Mouse (Mus musculus) intestine, embryonic 14.5 days (tissue): Measurements from ENCODE around the gene Gps2. TPM values are rescaled to one million over a fixed set of nuclear protein-coding genes. Genes with fewer than 3 reads are reported as not detected.
"Not testable (repeated sequence)": the region's sequence is repeated elsewhere in the genome, so short reads cannot be mapped to it uniquely, and the experiment has no call there.

Source experiments
- ATAC-seq: fragments of 200-750 bp; cut with Nextera tagmentation; replicated peaks from 2 replicates; pipeline ENCODE4 v1.8.0; 2017; ENCODE audit warnings: low read depth, moderate number of reproducible peaks, moderate TSS enrichment, moderate library complexity; ENCODE audit not compliant: low FRiP score, low TSS enrichment
- DNase-seq: peaks from one replicate; pipeline ENCODE4 v3.0.0-alpha.2; 2018; ENCODE audit warnings: low spot score
- H3K27ac ChIP-seq: fragments of 300-500 bp; sonication (generic); 2 replicates; pipeline ENCODE4 v1.5.1; 2014; ENCODE audit warnings: low read depth, mild to moderate bottlenecking, control low read depth
- H3K27me3 ChIP-seq: fragments of 300-500 bp; sonication (generic); replicated peaks from 2 replicates; pipeline ENCODE4 v1.6.1; 2014; ENCODE audit warnings: low read length, control low read depth; ENCODE audit not compliant: control insufficient read depth, insufficient read depth
- H3K36me3 ChIP-seq: fragments of 300-500 bp; sonication (generic); 2 replicates; pipeline ENCODE4 v1.6.1; 2014; ENCODE audit warnings: low read length, control low read depth; ENCODE audit not compliant: control insufficient read depth, insufficient read depth
- H3K4me1 ChIP-seq: fragments of 300-500 bp; sonication (generic); replicated peaks from 2 replicates; pipeline ENCODE4 v1.6.1; 2014; ENCODE audit warnings: low read length, control low read depth, mixed read lengths; ENCODE audit not compliant: control insufficient read depth, insufficient read depth
- H3K4me2 ChIP-seq: fragments of 300-500 bp; sonication (generic); 2 replicates; pipeline ENCODE4 v1.6.1; 2014; ENCODE audit warnings: low read length
- H3K4me3 ChIP-seq: fragments of 300-500 bp; sonication (generic); 2 replicates; pipeline ENCODE4 v1.5.1; 2014; ENCODE audit warnings: low read depth, low read length, control low read depth, mixed read lengths
- H3K9ac ChIP-seq: fragments of 300-500 bp; sonication (generic); 2 replicates; pipeline ENCODE4 v1.6.1; 2014; ENCODE audit warnings: mild to moderate bottlenecking, low read length
- H3K9me3 ChIP-seq: fragments of 300-500 bp; sonication (generic); 2 replicates; pipeline ENCODE4 v1.6.1; 2016; ENCODE audit warnings: low read length, control low read depth; ENCODE audit not compliant: control insufficient read depth
- WGBS: fragments of 180-500 bp; shearing (Covaris S2); extraction: QIAGEN DNeasy Blood & Tissue Kit; methylation state at CpG from one replicate; pipeline ENCODE4 v1.1.7; 2014; 5-methylcytosine and 5-hydroxymethylcytosine counted together
- polyA plus RNA-seq: library from polyadenylated mRNA; unstranded; fragments of >200 nt; fragmentation: Nextera tagmentation; extraction: Ambion mirVana; gene quantifications from 2 replicates; pipeline ENCODE4 v1.2.1, GENCODE M21; 2014

The Gps2 gene
- polyA plus RNA-seq, 1 experiment from 2014 or later = 71.2 TPM

- no peak for DNase-seq
- no peak for ATAC-seq
- H3K27me3 ChIP-seq = no peaks in the 10 kb centered on the region
- H3K4me1 ChIP-seq = peaks cover 11% of the 10 kb centered on the region
- no peaks in the 10 kb centered on the region; the same call in 1 of the 2 replicates for H3K9me3 ChIP-seq
- no peak overlapping the region for H3K27ac ChIP-seq
- 40% methylated on average over 4 of the region's 4 CpGs for WGBS
- H3K4me3 ChIP-seq = no peak overlapping the region
- no peak overlapping the region for H3K9ac ChIP-seq
- no peaks in the 10 kb centered on the region for H3K36me3 ChIP-seq
- H3K4me2 ChIP-seq = no peak overlapping the region
Measured at GRCm38 (mm10) chr11:69950807-69951459, 37.2 kb downstream of the Gps2 start.

- DNase-seq = no peak
- Histone ChIP-seq H3K4me3 (no peak overlapping the region), H3K36me3 (no peaks in the 10 kb centered on the region), H3K9me3 (no peaks in the 10 kb centered on the region; the same call in 1 of the 2 replicates), H3K9ac (no peak overlapping the region), H3K27ac (no peak overlapping the region), H3K4me2 (no peak overlapping the region), H3K27me3 (no peaks in the 10 kb centered on the region), H3K4me1 (no peaks in the 10 kb centered on the region)
- 70% methylated on average over 1 of the region's 1 CpGs for WGBS
- ATAC-seq = no peak
Measured at GRCm38 (mm10) chr11:69952274-69952673, 38.6 kb downstream of the Gps2 start.

GRCm38 (mm10) chr11:69953267-69953915, 39.7 kb downstream of the Gps2 start:
- DNase-seq (no peak), ATAC-seq (peak; percentile 38; the same call in 1 of the 2 replicates)
- Histone ChIP-seq H3K4me3 (no peak overlapping the region), H3K27me3 (no peaks in the 10 kb centered on the region), H3K9ac (no peak overlapping the region), H3K4me1 (no peaks in the 10 kb centered on the region), H3K9me3 (no peaks in the 10 kb centered on the region; the same call in 1 of the 2 replicates), H3K36me3 (no peaks in the 10 kb centered on the region), H3K4me2 (no peak overlapping the region), H3K27ac (no peak overlapping the region; the same call in 1 of the 2 replicates)
- 49% methylated on average over 11 of the region's 11 CpGs for WGBS

- 73% methylated on average over 4 of the region's 4 CpGs for WGBS
- H3K4me1 ChIP-seq, DNase-seq, H3K36me3 ChIP-seq, H3K4me3 ChIP-seq, H3K27me3 ChIP-seq, H3K27ac ChIP-seq, H3K4me2 ChIP-seq, H3K9me3 ChIP-seq, H3K9ac ChIP-seq, ATAC-seq: not testable (repeated sequence)
Measured at GRCm38 (mm10) chr11:69955618-69956017, 41.9 kb downstream of the Gps2 start.

- H3K9me3 ChIP-seq = no peaks in the 10 kb centered on the region; the same call in 1 of the 2 replicates
- H3K36me3 ChIP-seq = no peaks in the 10 kb centered on the region
- no peaks in the 10 kb centered on the region for H3K4me1 ChIP-seq
- DNase-seq (no peak), ATAC-seq (no peak)
- H3K4me3 ChIP-seq = no peak overlapping the region
- no peak overlapping the region for H3K9ac ChIP-seq
- no peak overlapping the region for H3K4me2 ChIP-seq
- H3K27ac ChIP-seq = no peak overlapping the region
- no peaks in the 10 kb centered on the region for H3K27me3 ChIP-seq
- WGBS = 76% methylated on average over 1 of the region's 1 CpGs
Measured at GRCm38 (mm10) chr11:69956218-69956617, 42.5 kb downstream of the Gps2 start.

GRCm38 (mm10) chr11:69960616-69961015, 46.9 kb downstream of the Gps2 start:
- ATAC-seq (no peak), DNase-seq (no peak)
- H3K4me2 ChIP-seq = no peak overlapping the region
- H3K4me3 ChIP-seq = no peak overlapping the region
- no peaks in the 10 kb centered on the region; the same call in 1 of the 2 replicates for H3K9me3 ChIP-seq
- H3K9ac ChIP-seq = no peak overlapping the region
- peak overlapping the region; percentile 38; the same call in 1 of the 2 replicates for H3K27ac ChIP-seq
- WGBS = 35% methylated on average over 5 of the region's 5 CpGs
- H3K36me3 ChIP-seq = no peaks in the 10 kb centered on the region
- no peaks in the 10 kb centered on the region for H3K4me1 ChIP-seq
- H3K27me3 ChIP-seq = peaks cover 34% of the 10 kb centered on the region

- no peaks in the 10 kb centered on the region for H3K9me3 ChIP-seq
- peaks cover 46% of the 10 kb centered on the region for H3K27me3 ChIP-seq
- 36% methylated on average over 5 of the region's 5 CpGs for WGBS
- H3K4me2 ChIP-seq = no peak overlapping the region
- H3K4me3 ChIP-seq = no peak overlapping the region
- no peak for ATAC-seq
- H3K4me1 ChIP-seq = peaks cover 4% of the 10 kb centered on the region; the same call in 1 of the 2 replicates
- peak overlapping the region; percentile 74 for H3K27ac ChIP-seq
- peak; percentile 70 for DNase-seq
- H3K36me3 ChIP-seq = no peaks in the 10 kb centered on the region
- no peak overlapping the region for H3K9ac ChIP-seq
Measured at GRCm38 (mm10) chr11:69961841-69962240, 48.2 kb downstream of the Gps2 start.

GRCm38 (mm10) chr11:69964650-69965270, 51.1 kb downstream of the Gps2 start, which contains the start of gene Cldn7:
Cldn7 (plus strand) TSS chr11:69964779.
- WGBS = 7% methylated on average over 24 of the region's 24 CpGs
- peak within 1 kb of the TSS; percentile 57 for H3K4me2 ChIP-seq
- H3K36me3 ChIP-seq = peaks cover 19% of the 10 kb centered on the region

More at GRCm38 (mm10) chr11:69964650-69965270, 51.1 kb downstream of the Gps2 start, which contains the start of gene Cldn7:
- ATAC-seq = 0 out of 2 replicates have a peak, but pooled peaks have one; percentile 10
- DNase-seq = peak; percentile 71
- no peaks in the 10 kb centered on the region for H3K9me3 ChIP-seq
- peak within 1 kb of the TSS; percentile 92 for H3K27ac ChIP-seq
- H3K4me3 ChIP-seq = peak within 1 kb of the TSS; percentile 46
- H3K27me3 ChIP-seq = peaks cover 51% of the 10 kb centered on the region
- H3K9ac ChIP-seq = peak within 1 kb of the TSS; percentile 64
- H3K4me1 ChIP-seq = peaks cover 5% of the 10 kb centered on the region; the same call in 1 of the 2 replicates
